Mouse (Mus musculus) c-Kit-positive CD71-positive TER-119-negative erythroid progenitor cells, embryonic 14.5 days (primary cell): ENCODE measurements around the gene Trim16.

Source experiments
- DNase-seq: peaks from one replicate; pipeline ENCODE4 v3.0.0-alpha.2; 2013; ENCODE audit warnings: low read depth

Trim16 gene

GRCm38 (mm10) chr11:62820059-62820541 is at the start of gene Trim16:
Gene Trim16, plus strand, starts transcription at chr11:62820231.
- DNase-seq: peak; percentile 23

DNA sequence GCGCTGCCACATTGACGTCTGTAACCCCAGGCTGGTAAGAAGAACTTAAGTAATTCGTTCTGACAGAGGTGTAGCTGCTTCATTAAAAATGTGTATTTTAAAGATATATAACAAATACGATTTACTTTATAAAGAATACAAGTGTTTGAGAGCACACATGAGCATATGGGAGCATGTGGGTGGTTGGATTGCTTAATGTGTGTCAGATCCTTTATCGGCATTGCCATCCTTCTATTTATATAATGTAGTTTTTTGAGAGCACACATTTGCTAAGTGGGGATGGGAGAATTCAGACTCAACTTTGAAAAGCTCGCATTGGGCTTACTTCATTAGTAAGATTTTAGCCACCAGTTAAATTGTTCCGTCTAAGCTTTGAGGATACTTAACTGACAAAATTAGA is 43.5 kb upstream of the Trim16 start:
- no peak for DNase-seq

DNA sequence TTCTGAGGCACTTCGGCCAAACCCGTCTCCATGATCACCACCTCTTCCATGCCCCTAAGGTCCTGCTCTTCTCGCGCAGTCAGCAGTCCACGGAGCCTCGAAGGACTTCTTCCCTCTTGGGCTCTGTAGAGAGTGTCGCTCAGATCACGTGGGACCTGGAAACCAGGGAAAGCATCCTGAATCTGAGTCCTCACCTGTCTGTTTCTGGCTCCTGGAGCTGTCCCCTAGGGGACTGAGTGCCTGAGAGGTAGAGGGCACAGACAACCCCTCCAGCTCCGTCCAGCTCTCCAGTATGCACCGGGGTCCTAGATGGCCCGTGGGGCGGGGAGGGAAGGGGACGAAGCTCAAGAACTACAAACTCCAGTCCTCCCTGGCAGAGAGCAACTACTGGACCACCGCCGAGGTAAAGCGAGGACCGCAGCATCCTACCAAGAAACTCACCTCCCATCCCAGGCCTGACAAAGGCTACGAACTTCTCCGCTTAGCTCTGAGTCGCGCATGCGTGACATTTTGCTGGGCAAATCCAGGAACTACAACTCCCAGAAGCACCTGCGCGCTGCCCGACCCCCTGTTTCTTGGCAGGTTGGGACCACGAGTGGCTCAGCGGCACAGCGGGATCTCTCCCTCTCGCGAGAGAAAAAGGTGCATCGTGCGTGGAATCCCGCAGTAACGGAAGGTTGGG is 31.0 kb upstream of the Trim16 start, which contains the start of gene Zfp286:
Zfp286 (minus strand) TSS at position 528 of the 682 bp plus-strand sequence.
- peak; percentile 46 for DNase-seq

DNA sequence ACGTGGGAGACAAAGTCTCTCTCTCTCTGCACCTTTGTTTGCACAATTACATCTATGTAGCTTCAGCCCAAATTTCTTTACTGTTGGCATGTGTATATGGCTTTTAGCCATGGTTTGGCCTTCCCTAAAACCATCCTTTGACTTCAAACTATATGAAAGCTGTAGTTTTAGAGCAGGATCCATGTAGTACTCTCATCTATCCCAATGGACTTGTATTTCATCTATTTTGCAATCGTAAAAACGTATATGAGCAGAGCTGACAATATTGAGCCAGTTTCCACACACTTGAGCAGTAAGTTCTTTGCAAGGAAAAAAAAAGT is 30.5 kb upstream of the Trim16 start:
- DNase-seq: no peak

GRCm38 (mm10) chr11:62804119-62804518 is 15.9 kb upstream of the Trim16 start:
- DNase-seq: no peak

GRCm38 (mm10) chr11:62807965-62808364 is 12.1 kb upstream of the Trim16 start:
- DNase-seq: no peak

DNA sequence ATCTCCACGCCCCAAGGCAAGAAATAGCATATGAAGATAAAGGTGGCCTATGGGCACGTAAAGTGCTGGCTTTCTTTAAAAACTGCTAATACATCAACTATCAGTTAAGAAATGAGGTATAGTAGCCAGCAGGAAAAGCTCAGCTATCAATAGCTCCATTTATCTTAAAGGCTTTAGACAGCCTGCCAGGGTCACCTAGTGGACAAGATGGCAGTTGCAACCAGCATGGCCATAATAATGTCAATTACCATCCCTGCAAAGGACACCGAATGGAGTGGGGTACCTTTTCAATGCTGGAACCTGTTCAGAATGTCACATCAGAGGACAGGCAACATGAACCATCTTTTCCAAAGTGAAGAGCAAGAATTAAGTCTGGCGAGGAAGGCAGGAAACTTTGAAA is 10.8 kb upstream of the Trim16 start:
- DNase-seq: no peak

- no peak for DNase-seq
Measured at GRCm38 (mm10) chr11:62812268-62812667, 7.8 kb upstream of the Trim16 start.

GRCm38 (mm10) chr11:62813497-62813896 is 6.5 kb upstream of the Trim16 start:
- DNase-seq: no peak

- no peak for DNase-seq
Measured at GRCm38 (mm10) chr11:62813970-62814624, 5.9 kb upstream of the Trim16 start.

- no peak for DNase-seq
Measured at GRCm38 (mm10) chr11:62814625-62815024, 5.4 kb upstream of the Trim16 start.

DNA sequence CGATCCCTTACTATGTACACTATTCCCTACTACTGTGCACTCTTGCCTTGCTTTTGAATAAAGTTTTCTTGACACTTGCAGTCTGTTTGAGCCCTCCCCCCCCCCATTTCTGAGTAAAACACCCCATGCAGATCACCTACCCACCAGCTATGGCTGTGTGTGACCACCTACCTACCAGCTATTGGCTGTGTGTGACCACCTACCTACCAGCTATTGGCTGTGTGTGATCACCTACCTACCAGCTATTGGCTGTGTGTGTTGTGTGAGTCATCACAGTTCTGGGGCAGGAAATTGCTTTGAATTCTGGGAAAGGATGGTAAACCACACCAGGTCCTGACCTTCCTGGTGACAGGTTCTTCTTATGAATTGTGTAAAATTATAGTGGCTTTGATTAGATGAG is 4.6 kb upstream of the Trim16 start:
- DNase-seq: no peak

GRCm38 (mm10) chr11:62816591-62816990 is 3.4 kb upstream of the Trim16 start:
- DNase-seq: no peak

GRCm38 (mm10) chr11:62819059-62819686 is 858 bp upstream of the Trim16 start:
- no peak for DNase-seq

DNA sequence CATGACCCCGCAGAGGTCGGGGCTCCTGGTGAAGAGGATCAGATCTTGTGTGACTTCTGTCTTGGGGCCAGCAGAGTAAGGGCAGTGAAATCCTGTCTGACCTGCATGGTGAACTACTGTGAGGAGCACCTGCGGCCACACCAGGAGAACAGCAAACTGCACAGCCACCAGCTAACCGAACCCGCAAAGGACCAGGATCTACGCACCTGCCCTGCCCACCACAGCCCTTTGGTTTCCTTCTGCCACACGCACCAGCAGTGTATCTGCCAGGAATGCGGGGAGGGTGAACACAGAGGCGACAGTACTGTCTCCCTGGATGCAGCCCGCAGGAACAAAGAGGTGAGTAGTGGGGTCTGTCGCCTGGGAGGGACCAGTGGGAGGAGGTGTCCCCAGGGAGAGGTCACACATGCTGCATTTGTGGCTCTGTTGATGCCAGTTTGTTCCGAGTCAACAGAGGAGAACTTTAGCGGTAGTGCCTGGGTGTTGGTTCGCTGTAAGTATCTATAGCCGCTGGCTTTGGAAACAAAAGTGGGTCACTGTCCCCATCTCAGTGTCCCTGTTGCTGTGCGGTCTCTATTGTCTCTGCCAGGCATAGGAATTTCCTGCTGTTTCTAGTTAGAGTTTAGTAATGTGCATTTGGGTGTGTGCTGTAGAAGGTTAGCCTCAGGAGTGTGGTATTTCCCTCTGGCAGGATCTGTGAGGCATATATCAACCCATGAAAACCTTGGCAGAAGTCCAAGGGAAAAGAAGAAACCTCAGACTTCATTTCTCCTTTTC is 818 bp downstream of the Trim16 start:
- no peak for DNase-seq

- DNase-seq: no peak
Measured at GRCm38 (mm10) chr11:62821893-62822292, 1.9 kb downstream of the Trim16 start.

GRCm38 (mm10) chr11:62824211-62824610 is 4.2 kb downstream of the Trim16 start:
- DNase-seq: no peak

DNA sequence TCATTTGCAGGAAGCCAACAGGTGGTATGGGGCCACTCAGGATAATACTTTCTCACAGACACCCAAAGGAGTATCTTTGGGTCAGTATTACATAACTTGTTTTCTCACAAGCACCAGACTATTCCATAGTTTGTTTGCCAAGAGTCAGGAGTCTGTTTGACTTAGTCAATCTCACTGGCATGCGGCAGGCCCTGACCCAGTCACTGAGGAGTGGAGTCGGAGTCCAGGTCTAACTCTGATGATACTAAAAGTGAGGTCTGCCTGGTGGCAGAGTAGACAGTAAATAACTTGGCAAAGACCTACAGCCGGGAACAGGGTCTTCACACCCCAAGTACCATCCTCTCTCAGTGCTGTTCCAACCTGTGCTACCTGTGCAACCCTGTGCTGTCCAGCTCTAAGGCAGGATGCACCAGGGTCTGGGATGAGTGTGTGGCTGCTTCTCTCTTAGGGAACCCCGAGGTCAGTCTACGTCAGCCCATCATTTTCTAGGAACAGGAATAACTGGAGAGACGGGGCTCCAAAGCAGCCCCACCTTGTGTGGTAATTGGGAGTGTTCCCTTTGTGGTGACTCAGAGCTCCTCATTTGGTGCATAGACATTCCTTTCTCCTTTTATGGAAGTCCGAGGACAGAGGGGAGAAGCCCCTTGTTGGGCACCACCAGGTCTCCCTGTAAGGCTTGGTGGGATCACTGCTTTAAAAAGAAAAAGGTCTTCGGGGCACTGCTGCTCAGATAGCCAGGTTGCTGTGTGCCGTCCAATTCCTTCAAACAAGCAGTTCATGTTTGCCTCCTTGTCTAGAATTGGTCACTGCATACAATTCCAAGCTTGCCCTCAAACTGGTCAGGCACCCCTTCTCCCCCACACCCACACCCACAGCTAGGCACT is 5.4 kb downstream of the Trim16 start:
- no peak for DNase-seq

- DNase-seq: no peak
Measured at GRCm38 (mm10) chr11:62826106-62826733, 6.2 kb downstream of the Trim16 start.

DNA sequence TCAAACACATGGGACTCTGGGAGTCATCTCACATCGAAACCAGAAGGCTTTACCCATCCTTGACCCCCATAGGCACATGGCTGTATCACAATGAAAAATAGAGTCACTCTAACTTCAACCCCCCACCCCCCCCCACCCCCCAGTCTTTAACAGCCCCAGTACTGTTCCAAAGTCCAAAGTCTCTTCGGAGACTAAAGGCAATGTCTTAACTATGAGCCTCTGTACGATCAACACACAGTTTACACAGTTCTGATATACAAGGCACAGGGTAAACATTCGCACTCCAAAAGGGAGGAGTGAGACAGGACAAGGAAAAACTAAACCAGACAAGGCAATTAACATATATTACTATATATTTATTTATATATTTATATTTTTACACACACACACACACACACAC is 7.1 kb downstream of the Trim16 start:
- DNase-seq: no peak

- DNase-seq: no peak
Measured at GRCm38 (mm10) chr11:62827911-62828310, 7.9 kb downstream of the Trim16 start.
